Mouse (Mus musculus): ENCODE results near the gene AU022252.

GRCm38 (mm10) chr4:119274627-119275026 is 42.1 kb upstream of the AU022252 start:
- TF ChIP-seq POLR2A (IDR thresholded peaks at IDR 0.05; ENCODE audit: borderline replicate concordance, control insufficient read depth, low read depth, low read length), result no peak
- no peak for TF ChIP-seq CTCF (IDR thresholded peaks at IDR 0.05; ENCODE audit: control insufficient read depth, insufficient read depth, low read length)
